Mouse (Mus musculus) gastrocnemius, adult 2 months (tissue): ENCODE measurements at regions not wholly inside any gene's neighbourhood (a gene's known extent, or its start where the extent isn't known, plus 50 kb on each side); places are given as distances from the start of the nearest gene placed in this dataset.

Source experiments
- DNase-seq: peaks from one replicate; pipeline ENCODE4 v3.0.0; 2022
- H3K27ac ChIP-seq: fragments of 200-600 bp; 2 replicates; pipeline ENCODE4 v1.8.1; 2022; ENCODE audit warnings: mild to moderate bottlenecking
- H3K4me3 ChIP-seq: fragments of 200-600 bp; 2 replicates; pipeline ENCODE4 v1.8.1; 2022; ENCODE audit warnings: mild to moderate bottlenecking, moderate library complexity
- CTCF ChIP-seq: fragments of 200-600 bp; IDR thresholded peaks from 2 replicates; pipeline ENCODE4 v1.8.1; 2022; ENCODE audit warnings: antibody characterized with exemption, mild to moderate bottlenecking, moderate library complexity
- intact Hi-C: fragments of 180-260 bp; cut with DNase I; formaldehyde crosslinking; loops from one replicate; pipeline ENCODE4 v1.15.1; 2025

DNA sequence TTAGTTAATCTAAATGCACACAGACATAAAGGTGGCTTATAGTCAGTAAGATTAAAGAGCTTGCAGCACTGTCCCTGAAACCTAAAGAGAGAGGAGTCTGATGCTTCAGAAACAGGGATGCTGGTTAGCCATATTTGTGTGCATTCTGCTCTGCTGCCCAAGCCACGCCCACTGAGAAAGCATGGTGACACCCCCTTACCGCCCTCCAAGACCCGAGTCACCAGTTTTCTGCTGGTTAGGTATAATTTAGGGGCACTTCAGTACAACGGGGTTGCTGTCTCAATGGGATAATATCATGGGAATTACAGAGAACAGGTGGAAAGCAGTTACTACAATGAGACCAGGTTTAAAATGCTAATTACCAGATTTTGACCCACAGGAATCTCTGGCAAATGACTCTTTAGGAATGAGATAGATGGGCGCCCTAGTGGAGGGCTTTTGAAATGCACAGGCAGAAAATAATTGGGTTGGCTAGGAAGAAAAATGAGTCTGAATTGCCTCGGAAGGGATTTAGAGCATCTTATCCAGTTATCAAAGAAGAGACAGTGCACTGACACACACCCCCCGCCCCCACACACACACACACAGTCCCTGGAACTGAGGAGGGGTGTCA, 95.1 kb upstream of the 4930583I09Rik start:
- intact Hi-C loops: no loop called here
- DNase-seq: no peak
- H3K27ac ChIP-seq: no peak overlapping the region
- peak; percentile 25; the same call in 1 of the 2 replicates for TF ChIP-seq CTCF
- no peak overlapping the region for H3K4me3 ChIP-seq

DNA sequence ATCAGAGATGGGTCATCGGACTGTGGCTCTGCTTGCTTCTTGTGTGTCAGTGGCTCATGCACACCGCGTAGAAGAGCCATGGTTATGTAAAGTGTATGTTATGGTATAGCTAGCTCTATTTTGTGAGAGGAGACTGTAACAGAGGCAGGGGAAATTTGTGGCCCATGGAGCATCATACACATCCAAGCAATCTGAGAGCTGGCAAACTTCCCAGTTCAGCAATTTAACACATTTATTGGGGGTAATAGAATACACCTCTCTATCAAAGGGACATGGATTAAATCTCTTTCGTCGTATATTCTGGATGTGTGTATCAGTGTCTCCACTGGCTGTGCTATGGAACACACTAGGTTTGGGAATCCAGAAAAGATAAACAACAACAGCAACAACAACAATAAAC, 87.9 kb upstream of the 4930583I09Rik start:
- intact Hi-C loops: no loop called here
- DNase-seq: no peak
- no peak for TF ChIP-seq CTCF

DNA sequence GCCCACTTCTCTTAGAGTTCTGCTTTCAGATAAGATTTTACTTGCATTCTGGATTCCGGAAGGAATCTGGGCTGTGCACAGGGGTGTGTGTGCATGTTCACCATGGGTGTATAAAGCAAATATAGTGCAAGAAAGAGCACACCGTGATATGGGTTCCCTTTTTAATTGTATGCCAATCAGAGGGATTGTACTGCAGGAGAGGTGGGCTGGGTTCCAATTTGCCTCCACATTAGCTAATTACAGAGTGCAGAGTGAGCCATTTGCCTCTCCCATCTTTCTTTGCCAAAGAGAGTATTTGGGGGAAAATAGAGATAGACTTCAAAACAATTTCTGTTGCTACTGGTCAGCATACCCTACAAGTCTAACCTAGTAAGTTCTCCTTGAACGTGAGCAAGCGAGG, 86.4 kb upstream of the 4930583I09Rik start:
- TF ChIP-seq CTCF: no peak
- Histone ChIP-seq H3K4me3 (no peak overlapping the region), H3K27ac (no peak overlapping the region)
- intact Hi-C loops: no loop called here
- no peak for DNase-seq

More for the DNA sequence above, 87.9 kb upstream of the 4930583I09Rik start:
- H3K4me3 ChIP-seq: no peak overlapping the region
- H3K27ac ChIP-seq: no peak overlapping the region

DNA sequence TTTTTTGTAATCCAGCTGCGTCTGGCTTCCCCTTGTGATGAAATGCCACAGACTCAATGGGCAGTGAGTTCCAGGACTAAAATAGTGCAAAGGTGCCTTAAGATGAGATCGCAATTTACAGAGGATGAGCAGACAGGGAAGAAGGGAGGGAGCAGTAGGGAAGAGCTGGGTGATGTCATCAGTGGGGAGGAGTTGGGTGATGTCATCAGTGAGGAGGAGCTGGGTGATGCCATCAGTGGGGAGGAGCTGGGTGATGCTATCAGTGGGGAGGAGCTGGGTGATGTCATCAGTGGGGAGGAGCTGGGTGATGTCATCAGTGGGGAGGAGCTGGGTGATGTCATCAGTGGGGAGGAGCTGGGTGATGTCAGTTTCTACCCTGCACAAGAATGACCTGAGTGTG, 84.4 kb upstream of the 4930583I09Rik start:
- no peak overlapping the region for H3K4me3 ChIP-seq
- no peak for TF ChIP-seq CTCF
- no peak overlapping the region for H3K27ac ChIP-seq
- DNase-seq: no peak
- intact Hi-C loops: no loop called here

DNA sequence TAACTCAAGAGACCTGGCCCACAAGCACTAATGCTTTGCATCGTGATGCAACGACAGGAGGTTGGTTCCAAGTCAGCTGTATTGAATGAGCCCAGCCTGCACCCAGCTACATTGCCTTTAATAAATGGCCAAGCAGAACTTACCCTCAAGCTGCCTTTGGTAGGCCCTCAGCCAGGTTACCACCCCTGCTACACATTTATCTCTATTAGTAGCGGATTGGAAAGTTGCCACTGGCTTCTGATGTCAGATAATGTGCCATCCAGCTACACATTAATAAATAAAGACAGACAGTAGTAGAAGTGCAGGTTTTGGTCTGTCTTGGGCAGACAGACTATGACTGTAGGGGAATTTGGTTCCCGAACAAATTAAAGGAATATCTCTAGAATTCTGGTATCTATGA, 82.0 kb upstream of the 4930583I09Rik start:
- DNase-seq: no peak
- intact Hi-C loops: no loop called here
- H3K4me3 ChIP-seq: no peak overlapping the region
- H3K27ac ChIP-seq: no peak overlapping the region
- no peak for TF ChIP-seq CTCF

DNA sequence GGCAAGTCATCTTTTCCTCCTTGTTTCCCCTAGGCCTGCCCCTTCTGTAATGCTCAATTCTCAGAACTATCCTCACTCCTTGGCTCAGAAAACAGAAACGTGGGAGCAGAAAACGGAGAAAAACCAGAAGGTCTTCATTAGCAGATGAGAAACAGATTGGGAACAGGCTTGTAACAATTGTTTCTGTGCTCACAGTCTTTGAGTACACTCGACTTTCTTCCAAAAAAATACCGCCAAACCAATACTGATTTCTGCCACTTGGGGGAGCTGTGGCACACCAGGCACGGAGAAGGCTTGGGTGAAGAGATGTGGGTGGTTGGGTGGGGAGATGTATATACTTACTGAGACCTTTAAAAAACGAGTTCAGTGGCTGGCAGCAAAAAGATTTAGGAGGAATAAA, 80.8 kb upstream of the 4930583I09Rik start:
- Histone ChIP-seq H3K4me3 (no peak overlapping the region), H3K27ac (peak overlapping the region; percentile 60; the same call in 1 of the 2 replicates)
- intact Hi-C loops: no loop called here
- DNase-seq: peak; percentile 48
- peak; percentile 57 for TF ChIP-seq CTCF

DNA sequence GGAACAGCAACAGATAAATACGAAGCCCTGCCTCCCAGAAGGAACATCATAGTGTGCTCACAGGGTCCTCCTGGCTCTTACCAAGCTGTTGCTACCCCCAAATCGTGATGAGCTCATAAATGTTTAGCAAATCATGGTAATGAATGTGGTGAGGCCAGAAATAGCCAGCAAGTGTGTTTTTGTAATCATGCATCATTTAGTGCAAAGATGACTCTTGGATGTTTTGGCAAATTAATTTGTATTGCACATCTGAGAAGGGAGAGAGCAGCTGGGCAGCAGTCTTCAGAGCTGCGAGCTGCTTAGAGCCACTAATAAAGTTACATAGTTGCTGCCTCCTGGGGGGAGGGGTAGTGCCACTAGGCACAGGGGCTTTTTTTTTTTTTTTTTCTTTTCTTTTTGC, 79.8 kb upstream of the 4930583I09Rik start:
- intact Hi-C loops: no loop called here
- DNase-seq: no peak
- Histone ChIP-seq H3K27ac (peak overlapping the region; percentile 60), H3K4me3 (no peak overlapping the region)
- no peak for TF ChIP-seq CTCF

DNA sequence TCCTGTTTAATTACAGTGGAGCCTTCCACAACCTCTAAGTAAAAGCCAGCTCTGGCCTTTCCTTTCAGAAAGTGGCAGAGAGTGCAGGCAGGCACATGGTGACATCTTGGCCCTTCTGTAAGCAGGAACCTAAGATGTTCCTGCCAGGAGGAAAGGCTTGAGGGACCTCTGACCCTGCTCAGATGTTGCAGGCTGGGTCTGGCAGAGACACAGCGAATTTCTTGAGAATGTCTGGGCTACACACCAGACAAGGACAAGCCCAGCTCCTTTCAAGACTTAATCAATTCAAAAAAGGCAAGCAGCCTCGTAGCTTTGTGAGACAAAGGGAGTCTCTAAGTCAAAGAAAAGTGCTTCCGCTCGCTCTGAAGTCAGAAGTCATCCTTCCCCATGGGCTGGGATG, 79.2 kb upstream of the 4930583I09Rik start:
- intact Hi-C loops: no loop called here
- H3K4me3 ChIP-seq: no peak overlapping the region
- peak overlapping the region; percentile 60 for H3K27ac ChIP-seq
- DNase-seq: peak; percentile 37
- TF ChIP-seq CTCF: no peak

DNA sequence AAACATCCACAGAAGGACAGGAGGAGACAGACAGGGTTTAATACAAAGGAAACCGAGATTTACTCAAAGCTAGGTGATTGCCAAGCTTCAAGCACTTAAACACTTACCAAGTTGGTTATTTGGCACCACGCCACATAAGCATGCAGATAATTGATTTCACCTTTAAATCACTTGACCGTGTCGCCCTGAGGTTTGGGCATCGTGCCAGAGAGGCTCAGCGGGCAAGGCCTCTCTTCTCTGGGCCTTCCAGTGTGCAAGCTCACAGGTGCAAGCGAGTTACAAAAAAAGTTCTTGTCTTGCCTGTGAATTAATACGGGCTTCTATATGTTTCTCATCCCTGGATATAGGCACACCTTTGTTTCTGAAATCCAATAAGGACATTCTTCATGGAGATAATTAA, 78.4 kb upstream of the 4930583I09Rik start:
- no peak for DNase-seq
- intact Hi-C loops: no loop called here
- Histone ChIP-seq H3K27ac (no peak overlapping the region), H3K4me3 (no peak overlapping the region)
- no peak for TF ChIP-seq CTCF

DNA sequence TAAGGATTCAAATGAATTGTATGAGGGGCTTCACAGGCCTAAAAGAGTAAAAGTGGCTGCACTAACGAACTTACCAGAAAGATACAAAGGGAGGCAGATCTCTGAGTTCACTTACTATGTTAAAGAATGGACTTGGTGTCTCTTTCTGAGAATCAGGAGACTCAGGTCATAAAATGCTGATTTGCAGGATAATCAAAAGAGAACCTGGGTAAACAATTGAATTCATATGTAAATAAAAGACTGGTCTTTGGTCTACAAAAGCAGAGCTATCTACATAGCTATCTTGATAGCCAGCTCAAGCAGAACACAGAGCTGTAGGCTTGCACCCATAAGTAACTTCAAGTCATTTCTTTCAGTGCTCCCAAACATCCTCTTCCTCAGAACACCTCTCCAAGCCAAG, 72.8 kb upstream of the 4930583I09Rik start:
- Histone ChIP-seq H3K27ac (no peak overlapping the region), H3K4me3 (no peak overlapping the region)
- intact Hi-C loops: no loop called here
- no peak for DNase-seq
- no peak for TF ChIP-seq CTCF

DNA sequence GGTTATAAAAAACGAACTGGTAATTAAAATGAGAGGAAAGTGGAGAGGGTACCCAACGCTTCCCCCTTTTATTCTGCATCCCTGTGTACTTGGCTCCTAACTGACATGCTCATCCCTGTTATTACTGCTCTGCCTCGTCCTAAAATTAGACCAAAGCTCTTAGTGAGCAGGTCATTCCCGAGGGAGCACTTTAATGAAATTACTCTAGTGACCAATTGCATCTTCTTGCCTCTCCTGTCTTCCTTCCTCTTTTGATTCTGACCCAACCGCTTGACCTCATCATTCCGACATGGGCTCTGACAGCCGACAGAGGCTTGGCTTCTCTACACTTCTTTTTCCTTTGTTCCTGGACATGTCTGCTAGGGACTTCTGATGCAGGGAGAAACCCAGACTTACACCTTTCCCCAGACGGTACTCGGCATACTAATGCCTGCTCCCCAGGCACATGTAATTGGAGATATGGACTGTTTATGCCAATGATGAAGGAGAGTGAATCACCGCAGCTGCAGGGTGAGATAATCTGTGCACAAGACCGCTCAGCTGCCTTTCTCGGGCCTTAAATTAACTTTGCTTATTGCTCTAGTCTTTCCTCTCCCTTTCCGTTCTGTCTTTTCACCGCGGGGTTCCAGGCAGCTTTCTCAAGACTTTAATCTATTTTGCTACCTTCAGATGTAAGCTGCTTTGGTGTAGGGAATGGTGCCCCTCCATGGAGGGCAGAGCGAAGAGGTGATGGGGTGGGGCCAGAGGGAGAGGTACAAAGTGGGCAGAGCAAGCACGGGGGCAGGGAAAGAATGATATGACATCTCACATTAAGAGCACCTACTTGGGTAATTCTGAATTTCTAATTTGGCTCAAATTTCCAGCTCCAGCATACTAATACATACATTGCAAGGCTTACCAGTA, 66.1 kb upstream of the 4930583I09Rik start:
- intact Hi-C loops: no loop called here
- peak; percentile 23 for DNase-seq
- no peak for TF ChIP-seq CTCF

DNA sequence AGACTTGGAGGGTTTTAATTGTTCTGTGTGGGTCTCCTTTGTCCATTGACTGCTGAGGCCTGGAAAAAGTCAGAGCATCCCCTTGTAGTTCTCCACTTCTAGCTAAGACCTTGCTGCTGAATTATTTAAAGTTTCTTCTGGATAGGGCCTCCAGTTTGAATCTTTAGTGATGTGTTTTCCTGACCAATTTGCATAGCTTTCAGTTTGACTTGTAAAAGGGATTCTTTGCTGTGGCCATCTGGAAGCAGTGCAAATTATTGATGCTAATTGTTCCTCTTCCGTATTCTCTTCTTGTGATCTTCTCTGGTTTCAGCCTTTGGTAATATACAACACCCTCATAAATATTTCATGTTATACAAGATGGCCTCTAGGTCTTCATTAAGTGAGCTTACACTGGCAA, 61.6 kb upstream of the 4930583I09Rik start:
- DNase-seq: no peak
- intact Hi-C loops: no loop called here
- Histone ChIP-seq H3K4me3 (no peak overlapping the region), H3K27ac (no peak overlapping the region)
- TF ChIP-seq CTCF: no peak

More for the DNA sequence above, 66.1 kb upstream of the 4930583I09Rik start:
- Histone ChIP-seq H3K4me3 (peak overlapping the region; percentile 37), H3K27ac (peak overlapping the region; percentile 58)

DNA sequence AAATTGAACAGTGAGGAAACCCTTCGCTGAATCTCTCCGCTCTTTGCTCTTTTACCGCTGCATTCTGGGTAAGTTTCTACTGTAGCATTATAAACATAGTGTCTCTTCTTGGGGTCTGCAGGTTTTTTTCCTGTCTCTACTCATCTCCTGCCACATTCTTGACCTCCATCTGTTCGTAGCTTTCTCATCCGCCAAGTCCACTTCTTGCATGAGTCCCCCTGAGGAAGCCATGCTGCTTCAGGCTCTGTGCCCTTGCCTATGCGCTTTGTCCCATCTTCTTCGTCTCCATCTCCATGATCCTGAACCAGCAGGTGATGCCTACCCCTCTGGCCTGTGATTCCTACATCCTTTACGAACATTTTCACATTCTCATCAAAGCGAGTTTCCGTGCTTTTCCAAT, 60.0 kb upstream of the 4930583I09Rik start:
- Histone ChIP-seq H3K27ac (no peak overlapping the region), H3K4me3 (no peak overlapping the region; the same call in 1 of the 2 replicates)
- no peak for DNase-seq
- intact Hi-C loops: no loop called here
- no peak for TF ChIP-seq CTCF
